Mouse (Mus musculus): ENCODE measurements around the gene Cdca4. TPM values are rescaled to one million over a fixed set of nuclear protein-coding genes. Genes with fewer than 3 reads are reported as not detected.

Cdca4 gene
- polyA plus RNA-seq, 1 experiment from 2014 or later: 53.2 TPM

GRCm38 (mm10) chr12:112833527-112833926 lies 4.3 kb upstream of the Cdca4 start:
- no peaks in the 10 kb centered on the region for H3K9me3 ChIP-seq (replicated peaks; ENCODE audit: control insufficient read depth, low read length)
- H3K4me3 ChIP-seq (ENCODE audit: low read length): no peak overlapping the region
- H3K36me3 ChIP-seq (ENCODE audit: control insufficient read depth, insufficient read depth): 0 out of 2 replicates have a peak, but pooled peaks cover 3% of the 10 kb centered on the region
- H3K4me1 ChIP-seq (ENCODE audit: control insufficient read depth, insufficient read depth, low read length): peaks cover 6% of the 10 kb centered on the region
- no peak overlapping the region for H3K9ac ChIP-seq (ENCODE audit: low read length)
- H3K27ac ChIP-seq (ENCODE audit: low read length): no peak overlapping the region
- WGBS: 68% methylated on average over 6 of the region's 6 CpGs
- no peaks in the 10 kb centered on the region for H3K27me3 ChIP-seq (ENCODE audit: control insufficient read depth, insufficient read depth, low read length)
- H3K4me2 ChIP-seq (ENCODE audit: low read depth, low read length): no peak overlapping the region
- no peak for ATAC-seq (replicated peaks; ENCODE audit: extremely low read depth, insufficient read depth, low FRiP score)

GRCm38 (mm10) chr12:112832411-112832810 lies 3.2 kb upstream of the Cdca4 start:
- no peak overlapping the region for H3K9ac ChIP-seq (ENCODE audit: low read length)
- ATAC-seq (replicated peaks; ENCODE audit: extremely low read depth, insufficient read depth, low FRiP score): no peak
- no peaks in the 10 kb centered on the region for H3K9me3 ChIP-seq (replicated peaks; ENCODE audit: control insufficient read depth, low read length)
- peaks cover 5% of the 10 kb centered on the region; the same call in 1 of the 2 replicates for H3K36me3 ChIP-seq (ENCODE audit: control insufficient read depth, insufficient read depth)
- H3K4me1 ChIP-seq (ENCODE audit: control insufficient read depth, insufficient read depth, low read length): peaks cover 14% of the 10 kb centered on the region
- H3K27ac ChIP-seq (ENCODE audit: low read length): no peak overlapping the region
- no peak overlapping the region for H3K4me2 ChIP-seq (ENCODE audit: low read depth, low read length)
- no peak overlapping the region for H3K4me3 ChIP-seq (ENCODE audit: low read length)
- 88% methylated on average over 5 of the region's 5 CpGs for WGBS
- H3K27me3 ChIP-seq (ENCODE audit: control insufficient read depth, insufficient read depth, low read length): no peaks in the 10 kb centered on the region

GRCm38 (mm10) chr12:112830570-112830969 lies 1.3 kb upstream of the Cdca4 start:
- Histone ChIP-seq H3K27ac (ENCODE audit: low read length) (no peak overlapping the region), H3K36me3 (ENCODE audit: control insufficient read depth, insufficient read depth) (peaks cover 9% of the 10 kb centered on the region), H3K9me3 (replicated peaks; ENCODE audit: control insufficient read depth, low read length) (no peaks in the 10 kb centered on the region), H3K4me3 (ENCODE audit: low read length) (peak overlapping the region; percentile 75), H3K4me1 (ENCODE audit: control insufficient read depth, insufficient read depth, low read length) (peaks cover 30% of the 10 kb centered on the region), H3K9ac (ENCODE audit: low read length) (peak overlapping the region; percentile 80), H3K4me2 (ENCODE audit: low read depth, low read length) (peak overlapping the region; percentile 73), H3K27me3 (ENCODE audit: control insufficient read depth, insufficient read depth, low read length) (no peaks in the 10 kb centered on the region)
- ATAC-seq (replicated peaks; ENCODE audit: extremely low read depth, insufficient read depth, low FRiP score): no peak
- WGBS: 72% methylated on average over 3 of the region's 3 CpGs

- Histone ChIP-seq H3K9ac (ENCODE audit: low read length) (peak overlapping the region; percentile 80), H3K36me3 (ENCODE audit: control insufficient read depth, insufficient read depth) (peaks cover 9% of the 10 kb centered on the region), H3K4me2 (ENCODE audit: low read depth, low read length) (peak overlapping the region; percentile 73), H3K27me3 (ENCODE audit: control insufficient read depth, insufficient read depth, low read length) (no peaks in the 10 kb centered on the region), H3K4me3 (ENCODE audit: low read length) (peak overlapping the region; percentile 75), H3K4me1 (ENCODE audit: control insufficient read depth, insufficient read depth, low read length) (peaks cover 32% of the 10 kb centered on the region), H3K9me3 (replicated peaks; ENCODE audit: control insufficient read depth, low read length) (no peaks in the 10 kb centered on the region), H3K27ac (ENCODE audit: low read length) (peak overlapping the region; percentile 77)
- no peak for ATAC-seq (replicated peaks; ENCODE audit: extremely low read depth, insufficient read depth, low FRiP score)
- 7% methylated on average over 2 of the region's 2 CpGs for WGBS
These were observed 918 bp upstream of the Cdca4 start for GRCm38 (mm10) chr12:112830141-112830540.

GRCm38 (mm10) chr12:112828501-112829243 lies 551 bp downstream of the Cdca4 start:
- Histone ChIP-seq H3K27me3 (ENCODE audit: control insufficient read depth, insufficient read depth, low read length) (no peaks in the 10 kb centered on the region), H3K27ac (ENCODE audit: low read length) (peak overlapping the region; percentile 92), H3K4me2 (ENCODE audit: low read depth, low read length) (peak overlapping the region; percentile 72), H3K4me1 (ENCODE audit: control insufficient read depth, insufficient read depth, low read length) (peaks cover 45% of the 10 kb centered on the region), H3K9me3 (replicated peaks; ENCODE audit: control insufficient read depth, low read length) (no peaks in the 10 kb centered on the region), H3K36me3 (ENCODE audit: control insufficient read depth, insufficient read depth) (peaks cover 11% of the 10 kb centered on the region), H3K4me3 (ENCODE audit: low read length) (peak overlapping the region; percentile 87), H3K9ac (ENCODE audit: low read length) (peak overlapping the region; percentile 94)
- peak; percentile 85 for ATAC-seq (replicated peaks; ENCODE audit: extremely low read depth, insufficient read depth, low FRiP score)
- WGBS: under 1% methylated on average over 51 of the region's 51 CpGs

GRCm38 (mm10) chr12:112825901-112826300 lies 3.3 kb downstream of the Cdca4 start:
- Histone ChIP-seq H3K36me3 (ENCODE audit: control insufficient read depth, insufficient read depth) (peaks cover 12% of the 10 kb centered on the region), H3K4me3 (ENCODE audit: low read length) (no peak overlapping the region), H3K4me2 (ENCODE audit: low read depth, low read length) (no peak overlapping the region), H3K9me3 (replicated peaks; ENCODE audit: control insufficient read depth, low read length) (no peaks in the 10 kb centered on the region), H3K9ac (ENCODE audit: low read length) (peak overlapping the region; percentile 49; the same call in 1 of the 2 replicates), H3K27me3 (ENCODE audit: control insufficient read depth, insufficient read depth, low read length) (no peaks in the 10 kb centered on the region), H3K4me1 (ENCODE audit: control insufficient read depth, insufficient read depth, low read length) (peaks cover 69% of the 10 kb centered on the region), H3K27ac (ENCODE audit: low read length) (no peak overlapping the region)
- WGBS: 72% methylated on average over 5 of the region's 5 CpGs
- ATAC-seq (replicated peaks; ENCODE audit: extremely low read depth, insufficient read depth, low FRiP score): no peak

GRCm38 (mm10) chr12:112823221-112823620 lies 6.0 kb downstream of the Cdca4 start:
- no peak for ATAC-seq (replicated peaks; ENCODE audit: extremely low read depth, insufficient read depth, low FRiP score)
- Histone ChIP-seq H3K27ac (ENCODE audit: low read length) (peak overlapping the region; percentile 57), H3K9me3 (replicated peaks; ENCODE audit: control insufficient read depth, low read length) (no peaks in the 10 kb centered on the region), H3K4me2 (ENCODE audit: low read depth, low read length) (peak overlapping the region; percentile 25), H3K4me3 (ENCODE audit: low read length) (no peak overlapping the region), H3K9ac (ENCODE audit: low read length) (peak overlapping the region; percentile 42; the same call in 1 of the 2 replicates), H3K36me3 (ENCODE audit: control insufficient read depth, insufficient read depth) (peaks cover 33% of the 10 kb centered on the region), H3K27me3 (ENCODE audit: control insufficient read depth, insufficient read depth, low read length) (no peaks in the 10 kb centered on the region), H3K4me1 (ENCODE audit: control insufficient read depth, insufficient read depth, low read length) (peaks cover 63% of the 10 kb centered on the region)
- 52% methylated on average over 4 of the region's 4 CpGs for WGBS

- no peaks in the 10 kb centered on the region for H3K9me3 ChIP-seq (replicated peaks; ENCODE audit: control insufficient read depth, low read length)
- peaks cover 58% of the 10 kb centered on the region for H3K4me1 ChIP-seq (ENCODE audit: control insufficient read depth, insufficient read depth, low read length)
- no peak overlapping the region for H3K4me2 ChIP-seq (ENCODE audit: low read depth, low read length)
- WGBS: 56% methylated on average over 2 of the region's 2 CpGs
- H3K9ac ChIP-seq (ENCODE audit: low read length): no peak overlapping the region
- H3K27ac ChIP-seq (ENCODE audit: low read length): peak overlapping the region; percentile 57
- no peak for ATAC-seq (replicated peaks; ENCODE audit: extremely low read depth, insufficient read depth, low FRiP score)
- H3K36me3 ChIP-seq (ENCODE audit: control insufficient read depth, insufficient read depth): peaks cover 33% of the 10 kb centered on the region
- H3K4me3 ChIP-seq (ENCODE audit: low read length): no peak overlapping the region
- H3K27me3 ChIP-seq (ENCODE audit: control insufficient read depth, insufficient read depth, low read length): no peaks in the 10 kb centered on the region
These were observed 6.5 kb downstream of the Cdca4 start for GRCm38 (mm10) chr12:112822676-112823075.

GRCm38 (mm10) chr12:112821974-112822373 lies 7.2 kb downstream of the Cdca4 start:
- H3K4me1 ChIP-seq (ENCODE audit: control insufficient read depth, insufficient read depth, low read length): peaks cover 51% of the 10 kb centered on the region
- peak overlapping the region; percentile 66 for H3K27ac ChIP-seq (ENCODE audit: low read length)
- no peaks in the 10 kb centered on the region for H3K27me3 ChIP-seq (ENCODE audit: control insufficient read depth, insufficient read depth, low read length)
- H3K4me2 ChIP-seq (ENCODE audit: low read depth, low read length): peak overlapping the region; percentile 33; the same call in 1 of the 2 replicates
- H3K9ac ChIP-seq (ENCODE audit: low read length): peak overlapping the region; percentile 11; the same call in 1 of the 2 replicates
- ATAC-seq (replicated peaks; ENCODE audit: extremely low read depth, insufficient read depth, low FRiP score): no peak
- peak overlapping the region; percentile 16; the same call in 1 of the 2 replicates for H3K4me3 ChIP-seq (ENCODE audit: low read length)
- WGBS: 27% methylated on average over 4 of the region's 4 CpGs
- H3K9me3 ChIP-seq (replicated peaks; ENCODE audit: control insufficient read depth, low read length): no peaks in the 10 kb centered on the region
- peaks cover 28% of the 10 kb centered on the region for H3K36me3 ChIP-seq (ENCODE audit: control insufficient read depth, insufficient read depth)

All from heart, embryonic 16.5 days (tissue).